Mouse (Mus musculus): ENCODE measurements around the gene Actl11. TPM values are rescaled to one million over a fixed set of nuclear protein-coding genes. Genes with fewer than 3 reads are reported as not detected.
A peak's percentile ranks its signal among the peaks of the same experiment; 100 is the strongest.

The Actl11 gene
- polyA plus RNA-seq, 1 experiment = not detected

GRCm38 (mm10) chr9:107918884-107919283 is 9.4 kb upstream of the Actl11 start:
- no peak overlapping the region for H3K4me3 ChIP-seq (ENCODE audit: insufficient read depth, low read length)
- no peak overlapping the region for H3K27ac ChIP-seq (ENCODE audit: insufficient read depth, low read depth, low read length)
- TF ChIP-seq POLR2A (IDR thresholded peaks at IDR 0.05; ENCODE audit: borderline replicate concordance, low read depth, low read length) (no peak), CTCF (IDR thresholded peaks at IDR 0.05; ENCODE audit: low read depth, low read length) (no peak)
- peaks cover 26% of the 10 kb centered on the region for H3K4me1 ChIP-seq (ENCODE audit: control insufficient read depth, insufficient read depth, low read length)

GRCm38 (mm10) chr9:107919441-107919840 is 8.8 kb upstream of the Actl11 start:
- peaks cover 31% of the 10 kb centered on the region for H3K4me1 ChIP-seq (ENCODE audit: control insufficient read depth, insufficient read depth, low read length)
- TF ChIP-seq CTCF (IDR thresholded peaks at IDR 0.05; ENCODE audit: low read depth, low read length) (no peak), POLR2A (IDR thresholded peaks at IDR 0.05; ENCODE audit: borderline replicate concordance, low read depth, low read length) (no peak)
- H3K27ac ChIP-seq (ENCODE audit: insufficient read depth, low read depth, low read length) = no peak overlapping the region
- H3K4me3 ChIP-seq (ENCODE audit: insufficient read depth, low read length) = no peak overlapping the region

GRCm38 (mm10) chr9:107923021-107923420 is 5.2 kb upstream of the Actl11 start:
- Histone ChIP-seq H3K4me1 (ENCODE audit: control insufficient read depth, insufficient read depth, low read length) (peaks cover 32% of the 10 kb centered on the region), H3K27ac (ENCODE audit: insufficient read depth, low read depth, low read length) (no peak overlapping the region), H3K4me3 (ENCODE audit: insufficient read depth, low read length) (no peak overlapping the region)
- TF ChIP-seq CTCF (IDR thresholded peaks at IDR 0.05; ENCODE audit: low read depth, low read length) (0 out of 2 replicates have a peak, but pooled peaks have one; percentile 5), POLR2A (IDR thresholded peaks at IDR 0.05; ENCODE audit: borderline replicate concordance, low read depth, low read length) (no peak)

- Histone ChIP-seq H3K27ac (ENCODE audit: insufficient read depth, low read depth, low read length) (no peak overlapping the region), H3K4me3 (ENCODE audit: insufficient read depth, low read length) (no peak overlapping the region), H3K4me1 (ENCODE audit: control insufficient read depth, insufficient read depth, low read length) (peaks cover 32% of the 10 kb centered on the region)
- TF ChIP-seq POLR2A (IDR thresholded peaks at IDR 0.05; ENCODE audit: borderline replicate concordance, low read depth, low read length) = no peak
- TF ChIP-seq CTCF (IDR thresholded peaks at IDR 0.05; ENCODE audit: low read depth, low read length) = no peak
These were observed 4.3 kb upstream of the Actl11 start for GRCm38 (mm10) chr9:107923956-107924355.

- no peak for TF ChIP-seq CTCF (IDR thresholded peaks at IDR 0.05; ENCODE audit: low read depth, low read length)
- TF ChIP-seq POLR2A (IDR thresholded peaks at IDR 0.05; ENCODE audit: borderline replicate concordance, low read depth, low read length) = no peak
- Histone ChIP-seq H3K4me3 (ENCODE audit: insufficient read depth, low read length) (no peak overlapping the region), H3K27ac (ENCODE audit: insufficient read depth, low read depth, low read length) (no peak overlapping the region), H3K4me1 (ENCODE audit: control insufficient read depth, insufficient read depth, low read length) (peaks cover 32% of the 10 kb centered on the region)
These were observed 3.0 kb upstream of the Actl11 start for GRCm38 (mm10) chr9:107925251-107925650.

GRCm38 (mm10) chr9:107926920-107927420 is 1.3 kb upstream of the Actl11 start:
- TF ChIP-seq CTCF (IDR thresholded peaks at IDR 0.05; ENCODE audit: low read depth, low read length) = no peak
- TF ChIP-seq POLR2A (IDR thresholded peaks at IDR 0.05; ENCODE audit: borderline replicate concordance, low read depth, low read length) = no peak
- no peak overlapping the region for H3K4me3 ChIP-seq (ENCODE audit: insufficient read depth, low read length)
- H3K27ac ChIP-seq (ENCODE audit: insufficient read depth, low read depth, low read length) = no peak overlapping the region
- H3K4me1 ChIP-seq (ENCODE audit: control insufficient read depth, insufficient read depth, low read length) = peaks cover 25% of the 10 kb centered on the region

- H3K27ac ChIP-seq (ENCODE audit: insufficient read depth, low read depth, low read length) = no peak overlapping the region
- no peak for TF ChIP-seq POLR2A (IDR thresholded peaks at IDR 0.05; ENCODE audit: borderline replicate concordance, low read depth, low read length)
- TF ChIP-seq CTCF (IDR thresholded peaks at IDR 0.05; ENCODE audit: low read depth, low read length) = no peak
- peaks cover 18% of the 10 kb centered on the region for H3K4me1 ChIP-seq (ENCODE audit: control insufficient read depth, insufficient read depth, low read length)
- no peak overlapping the region for H3K4me3 ChIP-seq (ENCODE audit: insufficient read depth, low read length)
These were observed 520 bp upstream of the Actl11 start for GRCm38 (mm10) chr9:107927749-107928148.

- TF ChIP-seq POLR2A (IDR thresholded peaks at IDR 0.05; ENCODE audit: borderline replicate concordance, low read depth, low read length) (no peak), CTCF (IDR thresholded peaks at IDR 0.05; ENCODE audit: low read depth, low read length) (no peak)
These were observed 4.0 kb downstream of the Actl11 start for GRCm38 (mm10) chr9:107932221-107932620.

GRCm38 (mm10) chr9:107934146-107934545 is 5.9 kb downstream of the Actl11 start:
- Histone ChIP-seq H3K4me1 (ENCODE audit: control insufficient read depth, insufficient read depth, low read length) (no peaks in the 10 kb centered on the region), H3K27ac (ENCODE audit: insufficient read depth, low read depth, low read length) (no peak overlapping the region), H3K4me3 (ENCODE audit: insufficient read depth, low read length) (no peak overlapping the region)
- TF ChIP-seq CTCF (IDR thresholded peaks at IDR 0.05; ENCODE audit: low read depth, low read length) (no peak), POLR2A (IDR thresholded peaks at IDR 0.05; ENCODE audit: borderline replicate concordance, low read depth, low read length) (no peak)

More at GRCm38 (mm10) chr9:107932221-107932620, 4.0 kb downstream of the Actl11 start:
- H3K27ac ChIP-seq (ENCODE audit: insufficient read depth, low read depth, low read length) = no peak overlapping the region
- no peaks in the 10 kb centered on the region for H3K4me1 ChIP-seq (ENCODE audit: control insufficient read depth, insufficient read depth, low read length)
- no peak overlapping the region for H3K4me3 ChIP-seq (ENCODE audit: insufficient read depth, low read length)

- no peak within 1 kb of the TSS for H3K27ac ChIP-seq (ENCODE audit: insufficient read depth, low read depth, low read length)
- H3K4me3 ChIP-seq (ENCODE audit: insufficient read depth, low read length) = 0 out of 2 replicates have a peak within 1 kb of the TSS, but pooled peaks have one; percentile 4
- no peaks in the 10 kb centered on the region for H3K4me1 ChIP-seq (ENCODE audit: control insufficient read depth, insufficient read depth, low read length)
- TF ChIP-seq CTCF (IDR thresholded peaks at IDR 0.05; ENCODE audit: low read depth, low read length) (no peak), POLR2A (IDR thresholded peaks at IDR 0.05; ENCODE audit: borderline replicate concordance, low read depth, low read length) (no peak)
These were observed 7.1 kb downstream of the Actl11 start, which contains the start of gene Camkv for GRCm38 (mm10) chr9:107935374-107935773. Gene Camkv, plus strand, starts transcription at chr9:107935674.
